In the genomic region with DNA sequence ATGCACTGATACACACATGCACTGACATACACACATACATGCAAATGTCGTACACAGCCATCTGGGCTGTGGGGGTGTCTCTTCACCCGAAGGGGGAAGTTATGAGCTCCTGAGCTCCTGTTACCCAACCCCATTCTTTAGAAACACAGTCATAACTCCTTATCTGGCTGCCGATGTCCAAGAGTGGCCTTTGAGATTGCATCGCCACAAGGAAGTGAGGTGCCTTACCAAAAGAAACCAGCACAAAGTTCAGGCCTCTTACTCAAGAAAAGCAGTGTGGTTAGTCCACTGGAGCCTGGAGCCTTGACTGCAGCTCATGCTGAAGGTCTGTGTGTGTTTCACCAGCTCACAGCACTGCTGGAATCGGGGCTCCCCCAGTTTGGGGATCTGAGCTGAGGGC, we compare ENCODE assay signal across 13 mouse cellular contexts. TPM values are rescaled to one million over a fixed set of nuclear protein-coding genes. Genes with fewer than 3 reads are reported as not detected.
DNase-seq lines count a peak whose midpoint lies in the region; ATAC-seq and TF ChIP-seq lines count a peak whose summit lies in the region.
"Had no signal": no experiment of that assay in that cellular context is flagged by ENCODE, and none has a peak within 500 bp of the region (broad histone marks: within the 10 kb centered on the region; RNA-seq: fewer than 3 reads in every experiment).

No protein-coding gene starts in this region.

- no peak overlapping the region for H3K9ac ChIP-seq in liver, postnatal 0 days (replicated peaks)
- no peak overlapping the region for H3K9ac ChIP-seq in liver, embryonic 12.5 days
- H3K9ac ChIP-seq in stomach, embryonic 16.5 days (ENCODE audit: low read length), result no peak overlapping the region
- no peak overlapping the region for H3K9ac ChIP-seq in forebrain, postnatal 0 days
- H3K9ac ChIP-seq: limb, embryonic 13.5 days had no signal

- no peak for TF ChIP-seq CTCF in liver, postnatal 0 days (IDR thresholded peaks at IDR 0.05; ENCODE audit: low read depth)
- TF ChIP-seq CTCF in forebrain, postnatal 0 days (IDR thresholded peaks at IDR 0.05; ENCODE audit: low read depth), result no peak

- no peak overlapping the region for H3K4me2 ChIP-seq in liver, postnatal 0 days (ENCODE audit: low read depth, low read length)
- H3K4me2 ChIP-seq in liver, embryonic 12.5 days, result no peak overlapping the region
- H3K4me2 ChIP-seq in stomach, embryonic 16.5 days (ENCODE audit: low read depth, low read length), result no peak overlapping the region
- no peak overlapping the region for H3K4me2 ChIP-seq in forebrain, postnatal 0 days (ENCODE audit: low read depth)
- H3K4me2 ChIP-seq: limb, embryonic 13.5 days had no signal

- 32% methylated on average over 5 of the region's 5 CpGs for WGBS in liver, postnatal 0 days (ENCODE audit: insufficient replicate concordance)
- 31% methylated on average over 5 of the region's 5 CpGs for WGBS in liver, embryonic 12.5 days (ENCODE audit: insufficient replicate concordance)
- 93% methylated on average over 5 of the region's 5 CpGs for WGBS in limb, embryonic 10.5 days
- 66% methylated on average over 5 of the region's 5 CpGs for WGBS in stomach, embryonic 16.5 days
- WGBS in forebrain, postnatal 0 days, result 88% methylated on average over 5 of the region's 5 CpGs

- H3K4me1 ChIP-seq in liver, postnatal 0 days (ENCODE audit: insufficient read depth), result peaks cover 30% of the 10 kb centered on the region
- H3K4me1 ChIP-seq in liver, embryonic 12.5 days, result peaks cover 31% of the 10 kb centered on the region
- peaks cover 38% of the 10 kb centered on the region for H3K4me1 ChIP-seq in limb, embryonic 10.5 days
- H3K4me1 ChIP-seq in stomach, embryonic 16.5 days (ENCODE audit: control insufficient read depth, insufficient read depth, low read length), result peaks cover 14% of the 10 kb centered on the region; the same call in 1 of the 2 replicates
- H3K4me1 ChIP-seq in forebrain, postnatal 0 days (ENCODE audit: insufficient read depth), result no peaks in the 10 kb centered on the region; the same call in 1 of the 2 replicates

- ATAC-seq in liver, postnatal 0 days, result peak; percentile 46; the same call in 1 of the 2 replicates
- no peak for ATAC-seq in liver, embryonic 12.5 days
- peak; percentile 76 for ATAC-seq in stomach, embryonic 16.5 days (ENCODE audit: insufficient read depth, low FRiP score)
- ATAC-seq in forebrain, postnatal 0 days, result no peak

- H3K27ac ChIP-seq in liver, postnatal 0 days (ENCODE audit: low read depth), result peak overlapping the region; percentile 55
- no peak overlapping the region for H3K27ac ChIP-seq in liver, embryonic 12.5 days
- H3K27ac ChIP-seq in limb, embryonic 10.5 days, result peak overlapping the region; percentile 44; the same call in 1 of the 2 replicates
- H3K27ac ChIP-seq in stomach, embryonic 16.5 days (ENCODE audit: low read length), result peak overlapping the region; percentile 85
- H3K27ac ChIP-seq in forebrain, postnatal 0 days (ENCODE audit: low read depth, low read length), result no peak overlapping the region
- H3K27ac ChIP-seq: limb, embryonic 13.5 days had no signal

- no peaks in the 10 kb centered on the region for H3K36me3 ChIP-seq in liver, postnatal 0 days (replicated peaks; ENCODE audit: insufficient read depth, low read length)
- no peaks in the 10 kb centered on the region for H3K36me3 ChIP-seq in liver, embryonic 12.5 days
- H3K36me3 ChIP-seq in limb, embryonic 10.5 days, result no peaks in the 10 kb centered on the region
- no peaks in the 10 kb centered on the region for H3K36me3 ChIP-seq in stomach, embryonic 16.5 days (ENCODE audit: control insufficient read depth, insufficient read depth, low read length)
- H3K36me3 ChIP-seq in forebrain, postnatal 0 days (ENCODE audit: insufficient read depth), result no peaks in the 10 kb centered on the region
- H3K36me3 ChIP-seq: limb, embryonic 13.5 days had no signal

- DNase-seq in adrenal gland, adult 2 months, result peak; percentile 53
- no peak for DNase-seq in adrenal gland, adult 8-10 months
- DNase-seq in liver, postnatal 0 days, result no peak
- no peak for DNase-seq in limb, embryonic 10.5 days (ENCODE audit: low spot score)
- DNase-seq in left cerebral cortex, postnatal 10 days (ENCODE audit: extremely low spot score in 1 of 2, low spot score in 2 of 2), result no peak
- no peak for DNase-seq in forebrain, postnatal 0 days
- DNase-seq: cerebellum, adult 18-20 months; gastrocnemius, postnatal 36 days; thymus, postnatal 4 days had no signal

- TF ChIP-seq EP300 in liver, postnatal 0 days (IDR thresholded peaks at IDR 0.05; ENCODE audit: low read depth), result no peak

- no peaks in the 10 kb centered on the region for H3K27me3 ChIP-seq in liver, postnatal 0 days (ENCODE audit: insufficient read depth, low read length)
- H3K27me3 ChIP-seq in liver, embryonic 12.5 days (replicated peaks), result no peaks in the 10 kb centered on the region
- H3K27me3 ChIP-seq in limb, embryonic 10.5 days (ENCODE audit: low read depth, poor library complexity, severe bottlenecking), result no peaks in the 10 kb centered on the region
- no peaks in the 10 kb centered on the region for H3K27me3 ChIP-seq in stomach, embryonic 16.5 days (ENCODE audit: control insufficient read depth, insufficient read depth, low read length)
- H3K27me3 ChIP-seq in forebrain, postnatal 0 days (ENCODE audit: insufficient read depth, low read length), result no peaks in the 10 kb centered on the region
- H3K27me3 ChIP-seq: limb, embryonic 13.5 days had no signal

- H3K4me3 ChIP-seq in liver, postnatal 0 days (ENCODE audit: low read depth, low read length), result no peak overlapping the region
- no peak overlapping the region for H3K4me3 ChIP-seq in liver, embryonic 12.5 days
- H3K4me3 ChIP-seq in limb, embryonic 10.5 days, result no peak overlapping the region
- H3K4me3 ChIP-seq in stomach, embryonic 16.5 days (replicated peaks; ENCODE audit: low read length), result no peak overlapping the region
- no peak overlapping the region for H3K4me3 ChIP-seq in forebrain, postnatal 0 days (ENCODE audit: low read depth, low read length)
- H3K4me3 ChIP-seq: erythroblast, embryonic 14.5 days; limb, embryonic 13.5 days had no signal

- intact Hi-C loops in left cerebral cortex, postnatal 10 days (cut with DNase I), result no loop called here

- H3K9me3 ChIP-seq in liver, postnatal 0 days (ENCODE audit: low read length), result no peaks in the 10 kb centered on the region
- H3K9me3 ChIP-seq in liver, embryonic 12.5 days (replicated peaks), result no peaks in the 10 kb centered on the region
- H3K9me3 ChIP-seq in limb, embryonic 10.5 days (replicated peaks), result no peaks in the 10 kb centered on the region
- no peaks in the 10 kb centered on the region for H3K9me3 ChIP-seq in stomach, embryonic 16.5 days (replicated peaks; ENCODE audit: control insufficient read depth, low read length)
- H3K9me3 ChIP-seq in forebrain, postnatal 0 days (ENCODE audit: low read length), result no peaks in the 10 kb centered on the region
- H3K9me3 ChIP-seq: limb, embryonic 13.5 days had no signal

RNA-seq across cellular contexts. Expression of gene Lrrfip1, which starts 43.1 kb away (rescaled TPM):
- 10 to 100 TPM; 63.2 to 63.4 TPM for total RNA-seq in adrenal gland, adult 2 months (2021)
- polyA plus RNA-seq in adrenal gland, adult 2 months (2012; rRNA removed), result 9.2 and 9.4 TPM in 2 replicates
- 10 to 100 TPM; 50.3 to 77.4 (median 59.8) TPM for total RNA-seq in adrenal gland, adult 8-10 months (2022)
- polyA plus RNA-seq in liver, postnatal 0 days (2015; fragmentation: Nextera tagmentation; extraction: Ambion mirVana), result 21.9 and 22.7 TPM in 2 replicates
- 17.4 and 18.1 TPM in 2 replicates for polyA plus RNA-seq in liver, embryonic 12.5 days (2016; fragmentation: Nextera tagmentation; extraction: Ambion mirVana)
- polyA plus RNA-seq in limb, embryonic 10.5 days (2016; fragmentation: Nextera tagmentation; extraction: Ambion mirVana), result 21.2 and 21.7 TPM in 2 replicates
- 85.4 and 88.0 TPM in 2 replicates for polyA plus RNA-seq in stomach, embryonic 16.5 days (2015; fragmentation: Nextera tagmentation; extraction: Ambion mirVana)
- 10 to 100 TPM; 71.3 to 79.0 TPM for total RNA-seq in left cerebral cortex, postnatal 10 days (2021)
- total RNA-seq in forebrain, postnatal 0 days (2014; rRNA removed), result 52.4 and 55.4 TPM in 2 replicates
- polyA plus RNA-seq in forebrain, postnatal 0 days (2015; fragmentation: Nextera tagmentation; extraction: Ambion mirVana), result 56.9 and 62.0 TPM in 2 replicates

Comparison
In these comparisons a context has a peak if more than half of its experiments do, and no peak if none do; other contexts are left out.
1. ATAC-seq: peak in liver, postnatal 0 days (single experiment) and stomach, embryonic 16.5 days (single experiment); none in liver, embryonic 12.5 days (single experiment) and forebrain, postnatal 0 days (single experiment).
2. H3K27ac ChIP-seq: peak in liver, postnatal 0 days (single experiment), limb, embryonic 10.5 days (single experiment) and stomach, embryonic 16.5 days (single experiment); none in liver, embryonic 12.5 days (single experiment) and forebrain, postnatal 0 days (single experiment).